Mouse (Mus musculus) myocyte (in vitro differentiated cells): ENCODE results near the gene Olig3. TPM values are rescaled to one million over a fixed set of nuclear protein-coding genes. Genes with fewer than 3 reads are reported as not detected.

ENCODE experiments used
- H3K27me3 ChIP-seq: one replicate; pipeline ENCODE4 v1.6.1; 2011; ENCODE audit not compliant: control insufficient read depth, insufficient read depth, insufficient read length
- H3K36me3 ChIP-seq: one replicate; pipeline ENCODE4 v1.6.1; 2011; ENCODE audit not compliant: control insufficient read depth, insufficient read depth
- H3K4me2 ChIP-seq: one replicate; pipeline ENCODE4 v1.6.1; 2011; ENCODE audit warnings: low read depth, control low read depth
- H3K4me3 ChIP-seq: one replicate; pipeline ENCODE4 v1.5.1; 2011; ENCODE audit warnings: mild to moderate bottlenecking, control low read depth, moderate library complexity
- H3K79me2 ChIP-seq: one replicate; pipeline ENCODE4 v1.6.1; 2011; ENCODE audit not compliant: control insufficient read depth, insufficient read depth
- H3ac ChIP-seq: one replicate; pipeline ENCODE4 v1.6.1; 2011; ENCODE audit not compliant: control insufficient read depth, insufficient read length
- CEBPB ChIP-seq: IDR thresholded peaks from 2 replicates; pipeline ENCODE4 v1.6.1; 2011; ENCODE audit warnings: mild to moderate bottlenecking, moderate library complexity; ENCODE audit not compliant: poor library complexity, insufficient read depth, severe bottlenecking
- E2F4 ChIP-seq: IDR thresholded peaks from one replicate; pipeline ENCODE4 v1.6.1; 2011; ENCODE audit warnings: mild to moderate bottlenecking, control low read depth, moderate library complexity; ENCODE audit not compliant: insufficient read depth
- MAX ChIP-seq: IDR thresholded peaks from one replicate; pipeline ENCODE4 v1.6.1; 2011; ENCODE audit warnings: low read depth, mild to moderate bottlenecking, control low read depth
- MYOD1 ChIP-seq, 3 experiments: IDR thresholded peaks; one replicate each; pipeline ENCODE4 v1.6.1; 2011; ENCODE audit warnings: control low read depth in 2 of 3, low read depth in 2 of 3, mild to moderate bottlenecking in 2 of 3, moderate library complexity in 1 of 3; ENCODE audit not compliant: insufficient read length in 2 of 3, control insufficient read depth in 1 of 3
- MYOG ChIP-seq, 3 experiments: IDR thresholded peaks; one replicate each; pipeline ENCODE4 v1.6.1; 2011; ENCODE audit warnings: control low read depth in 2 of 3, low read depth in 2 of 3, mild to moderate bottlenecking in 2 of 3; ENCODE audit not compliant: insufficient read length in 2 of 3, control insufficient read depth in 1 of 3, insufficient read depth in 1 of 3
- POLR2A ChIP-seq: IDR thresholded peaks from one replicate; pipeline ENCODE4 v1.6.1; 2011; ENCODE audit warnings: low read depth, mild to moderate bottlenecking, control low read depth, moderate library complexity; ENCODE audit not compliant: insufficient read length
- POLR2AphosphoS2 ChIP-seq: IDR thresholded peaks from one replicate; pipeline ENCODE4 v1.6.1; 2011; ENCODE audit warnings: low read depth, control low read depth; ENCODE audit not compliant: insufficient read length
- REST ChIP-seq: IDR thresholded peaks from one replicate; pipeline ENCODE4 v1.6.1; 2011; ENCODE audit warnings: mild to moderate bottlenecking, control low read depth, moderate library complexity; ENCODE audit not compliant: insufficient read depth, insufficient read length
- SRF ChIP-seq: IDR thresholded peaks from one replicate; pipeline ENCODE4 v1.6.1; 2011; ENCODE audit warnings: low read depth; ENCODE audit not compliant: control insufficient read depth, insufficient read length
- TCF12 ChIP-seq: IDR thresholded peaks from one replicate; pipeline ENCODE4 v1.6.1; 2011; ENCODE audit warnings: mild to moderate bottlenecking, control low read depth; ENCODE audit not compliant: poor library complexity, insufficient read depth, severe bottlenecking
- TCF3 ChIP-seq: IDR thresholded peaks from one replicate; pipeline ENCODE4 v1.6.1; 2011; ENCODE audit warnings: low read depth, control low read depth; ENCODE audit not compliant: insufficient read length
- USF1 ChIP-seq: IDR thresholded peaks from one replicate; pipeline ENCODE4 v1.6.1; 2011; ENCODE audit warnings: low read depth, mild to moderate bottlenecking, control low read depth, moderate library complexity
- polyA plus RNA-seq: library from polyadenylated mRNA; unstranded; fragments of >200 nt; fragmentation: generic; extraction: Trizol; gene quantifications from one replicate; pipeline ENCODE4 v1.2.1, GENCODE M21; 2012; ENCODE audit warnings: missing spikeins

The Olig3 gene
- polyA plus RNA-seq, 1 experiment: not detected

DNA sequence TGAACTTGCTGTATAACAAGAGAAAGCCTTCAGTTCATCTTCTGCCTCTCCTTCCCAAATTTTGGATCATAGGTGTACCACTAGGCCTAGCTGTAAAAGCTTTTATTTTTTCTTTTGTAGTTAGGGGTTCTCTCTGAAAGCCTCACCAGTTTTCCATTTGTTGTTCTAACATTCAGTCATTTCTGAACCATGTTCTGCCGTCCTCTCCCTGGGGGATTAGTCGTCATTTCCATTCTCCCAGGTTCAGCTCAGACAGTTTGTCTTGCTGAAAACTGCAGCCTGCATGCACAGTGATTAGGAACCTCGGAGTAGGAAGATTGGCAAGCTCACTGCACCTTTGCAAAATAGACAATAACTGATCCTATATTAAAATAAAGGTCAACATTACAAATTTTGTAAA lies 7.0 kb upstream of the Olig3 start:
- peaks cover 22% of the 10 kb centered on the region for H3K27me3 ChIP-seq

DNA sequence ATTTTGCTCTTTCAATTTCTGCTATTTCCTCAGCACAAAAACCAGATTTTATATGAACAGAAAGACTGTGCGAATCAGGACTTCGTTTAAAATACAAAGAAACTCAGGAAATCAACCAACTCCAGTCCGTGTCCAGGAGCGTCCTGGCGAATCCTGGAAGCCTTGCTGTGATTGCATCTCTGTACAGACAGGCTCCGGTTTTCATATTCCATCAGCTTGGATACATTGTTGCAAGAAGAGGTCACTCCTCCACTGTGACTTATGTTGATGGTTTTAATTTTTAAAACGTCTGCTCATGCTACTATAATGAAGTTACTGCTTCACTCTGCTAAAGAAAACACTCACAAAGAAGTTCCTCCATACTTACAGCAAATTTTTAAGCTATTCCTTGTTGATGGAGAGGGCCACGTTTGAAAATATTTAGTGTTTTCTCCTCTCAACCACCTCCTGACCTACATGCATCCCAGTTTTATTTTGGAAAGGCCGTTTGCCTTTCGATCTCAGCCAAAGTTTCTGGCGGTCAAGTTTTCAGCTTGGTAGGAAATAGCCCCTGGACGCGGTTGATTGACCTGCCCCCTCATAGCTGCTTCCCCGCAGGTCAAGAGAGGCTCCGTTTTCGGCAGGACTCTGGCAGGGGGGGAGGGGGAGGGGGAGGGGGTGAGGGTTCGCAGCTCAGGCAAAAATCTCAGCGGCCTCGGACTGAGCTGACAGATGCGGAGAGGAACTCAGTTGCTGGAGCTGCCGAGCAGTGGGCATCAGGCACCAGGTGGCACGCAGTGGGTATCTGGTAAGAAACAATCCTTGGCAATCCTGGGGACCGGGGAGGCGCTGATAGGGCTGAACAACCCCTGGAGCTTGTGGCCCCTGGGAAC lies 4.1 kb upstream of the Olig3 start:
- H3K79me2 ChIP-seq: no peaks in the 10 kb centered on the region
- H3K27me3 ChIP-seq: peaks cover 45% of the 10 kb centered on the region
- H3K36me3 ChIP-seq: no peaks in the 10 kb centered on the region
- no peak overlapping the region for H3K4me3 ChIP-seq
- no peak overlapping the region for H3ac ChIP-seq
- TF ChIP-seq SRF: no peak
- no peak for TF ChIP-seq MYOG (IDR thresholded peaks at IDR 0.05; ENCODE audit: control insufficient read depth in 1 of 3, insufficient read depth in 1 of 3, insufficient read length in 2 of 3, low read depth in 2 of 3)
- TF ChIP-seq TCF12: no peak
- no peak for TF ChIP-seq E2F4
- no peak for TF ChIP-seq POLR2A
- no peak for TF ChIP-seq REST
- TF ChIP-seq MYOD1 (IDR thresholded peaks at IDR 0.05; ENCODE audit: control insufficient read depth in 1 of 3, insufficient read length in 2 of 3, low read depth in 2 of 3): no peak
- TF ChIP-seq POLR2AphosphoS2: no peak
- TF ChIP-seq CEBPB: no peak
- TF ChIP-seq USF1: no peak
- H3K4me2 ChIP-seq: no peak overlapping the region

More for the DNA sequence above, 7.0 kb upstream of the Olig3 start:
- Histone ChIP-seq H3K36me3 (no peaks in the 10 kb centered on the region), H3ac (no peak overlapping the region), H3K4me2 (no peak overlapping the region), H3K79me2 (no peaks in the 10 kb centered on the region), H3K4me3 (no peak overlapping the region)
- TF ChIP-seq TCF12: no peak
- TF ChIP-seq MAX: no peak
- no peak for TF ChIP-seq USF1
- TF ChIP-seq TCF3: no peak
- no peak for TF ChIP-seq SRF
- TF ChIP-seq MYOD1 (IDR thresholded peaks at IDR 0.05; ENCODE audit: control insufficient read depth in 1 of 3, insufficient read length in 2 of 3, low read depth in 2 of 3): no peak
- TF ChIP-seq POLR2A: no peak
- no peak for TF ChIP-seq CEBPB
- TF ChIP-seq REST: no peak
- TF ChIP-seq MYOG (IDR thresholded peaks at IDR 0.05; ENCODE audit: control insufficient read depth in 1 of 3, insufficient read depth in 1 of 3, insufficient read length in 2 of 3, low read depth in 2 of 3): no peak
- TF ChIP-seq E2F4: no peak
- no peak for TF ChIP-seq POLR2AphosphoS2

DNA sequence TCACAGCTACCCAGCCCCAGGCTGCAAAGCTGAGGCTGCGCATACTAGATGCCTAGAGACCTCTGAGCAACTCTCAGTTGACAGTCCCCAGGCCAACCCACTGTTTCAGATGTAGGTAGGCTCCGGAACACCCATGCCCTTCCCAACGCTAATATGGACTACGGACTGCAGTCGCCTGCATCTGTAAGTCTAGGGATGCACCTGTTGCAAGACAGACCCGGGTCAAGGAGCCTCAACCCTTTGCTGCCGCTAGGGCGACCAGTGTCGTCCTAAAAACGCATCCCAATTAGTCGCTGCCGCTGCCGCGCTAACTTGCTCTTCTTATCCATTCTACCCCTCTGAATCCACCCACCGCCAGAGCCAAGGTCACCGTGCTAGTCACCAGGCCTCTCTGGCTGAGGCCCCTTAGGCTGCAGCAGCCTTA lies 3.4 kb upstream of the Olig3 start:
- Histone ChIP-seq H3K4me3 (no peak overlapping the region), H3K36me3 (no peaks in the 10 kb centered on the region), H3K79me2 (no peaks in the 10 kb centered on the region), H3K4me2 (no peak overlapping the region), H3ac (no peak overlapping the region), H3K27me3 (peaks cover 48% of the 10 kb centered on the region)
- no peak for TF ChIP-seq CEBPB
- no peak for TF ChIP-seq MYOG (IDR thresholded peaks at IDR 0.05; ENCODE audit: control insufficient read depth in 1 of 3, insufficient read depth in 1 of 3, insufficient read length in 2 of 3, low read depth in 2 of 3)
- no peak for TF ChIP-seq REST
- no peak for TF ChIP-seq SRF
- no peak for TF ChIP-seq TCF3
- TF ChIP-seq POLR2AphosphoS2: no peak
- no peak for TF ChIP-seq USF1
- no peak for TF ChIP-seq POLR2A
- no peak for TF ChIP-seq E2F4
- no peak for TF ChIP-seq MAX
- no peak for TF ChIP-seq MYOD1 (IDR thresholded peaks at IDR 0.05; ENCODE audit: control insufficient read depth in 1 of 3, insufficient read length in 2 of 3, low read depth in 2 of 3)
- TF ChIP-seq TCF12: no peak

GRCm38 (mm10) chr10:19353631-19354030 lies 2.7 kb upstream of the Olig3 start:
- no peak overlapping the region for H3K4me2 ChIP-seq
- peaks cover 48% of the 10 kb centered on the region for H3K27me3 ChIP-seq
- H3K79me2 ChIP-seq: no peaks in the 10 kb centered on the region
- no peak for TF ChIP-seq POLR2A
- no peak for TF ChIP-seq REST
- no peak for TF ChIP-seq USF1
- no peak for TF ChIP-seq MYOG (IDR thresholded peaks at IDR 0.05; ENCODE audit: control insufficient read depth in 1 of 3, insufficient read depth in 1 of 3, insufficient read length in 2 of 3, low read depth in 2 of 3)
- no peak for TF ChIP-seq E2F4
- TF ChIP-seq TCF12: no peak
- no peak overlapping the region for H3ac ChIP-seq
- H3K36me3 ChIP-seq: no peaks in the 10 kb centered on the region
- H3K4me3 ChIP-seq: no peak overlapping the region
